Mouse (Mus musculus) lung, adult 2 months (tissue): Measurements from ENCODE around the gene Foxo1. TPM values are rescaled to one million over a fixed set of nuclear protein-coding genes. Genes with fewer than 3 reads are reported as not detected.

ENCODE experiments used
- DNase-seq: peaks from one replicate; pipeline ENCODE4 v3.0.0; 2022
- H3K4me1 ChIP-seq: fragments of 200-500 bp; 2 replicates; pipeline ENCODE4 v1.6.1; 2011; ENCODE audit warnings: low read length; ENCODE audit not compliant: control insufficient read depth, insufficient read depth
- H3K4me3 ChIP-seq: fragments of 200-500 bp; replicated peaks from 2 replicates; pipeline ENCODE3; 2011; ENCODE audit warnings: low read depth, mild to moderate bottlenecking, control low read depth, low read length; ENCODE audit errors: extremely low read depth
- CTCF ChIP-seq: fragments of 200-500 bp; IDR thresholded peaks from 2 replicates; pipeline ENCODE4 v1.5.1; 2011; ENCODE audit warnings: mild to moderate bottlenecking, low read length, control low read depth; ENCODE audit not compliant: insufficient read depth
- POLR2A ChIP-seq: fragments of 200-500 bp; IDR thresholded peaks from 2 replicates; pipeline ENCODE4 v1.6.1; 2011; ENCODE audit warnings: low read depth, mild to moderate bottlenecking, control low read depth, low read length, borderline replicate concordance; ENCODE audit errors: extremely low read depth
- WGBS: fragments of 180-500 bp; shearing (Covaris S2); methylation state at CpG from one replicate; pipeline ENCODE4 v1.1.7; 2018; 5-methylcytosine and 5-hydroxymethylcytosine counted together
- polyA plus RNA-seq: library from polyadenylated mRNA; depleted of rRNA; stranded (reverse); fragments of >200 nt; gene quantifications from 2 replicates; pipeline ENCODE4 v1.2.3, GENCODE M21; 2012

Gene Foxo1
- polyA plus RNA-seq, 1 experiment: 16.9 TPM

DNA sequence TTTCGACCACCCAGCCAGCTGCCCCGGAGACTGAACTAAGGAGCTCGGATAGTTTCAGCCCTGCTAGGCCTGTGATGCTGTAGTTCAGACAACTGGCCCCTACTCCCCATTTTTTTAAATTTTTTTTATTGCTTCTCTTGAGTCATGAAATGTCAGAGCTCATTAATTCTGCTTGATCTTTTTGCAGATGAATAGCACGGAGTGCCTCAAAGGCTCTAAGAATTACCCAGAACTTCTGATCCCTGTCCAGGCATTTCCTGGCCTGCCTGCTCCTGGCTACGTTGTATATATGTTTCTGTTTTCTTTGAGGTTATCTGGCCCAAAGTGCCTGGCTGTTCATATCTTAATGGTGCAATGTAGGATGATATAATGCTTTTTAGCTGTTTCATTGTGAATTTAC, 108.8 kb downstream of the Foxo1 start:
- H3K4me1 ChIP-seq: no peaks in the 10 kb centered on the region
- WGBS: 61% methylated on average over 5 of the region's 5 CpGs
- no peak for DNase-seq
- H3K4me3 ChIP-seq: no peak overlapping the region
- TF ChIP-seq POLR2A (no peak), CTCF (no peak)

DNA sequence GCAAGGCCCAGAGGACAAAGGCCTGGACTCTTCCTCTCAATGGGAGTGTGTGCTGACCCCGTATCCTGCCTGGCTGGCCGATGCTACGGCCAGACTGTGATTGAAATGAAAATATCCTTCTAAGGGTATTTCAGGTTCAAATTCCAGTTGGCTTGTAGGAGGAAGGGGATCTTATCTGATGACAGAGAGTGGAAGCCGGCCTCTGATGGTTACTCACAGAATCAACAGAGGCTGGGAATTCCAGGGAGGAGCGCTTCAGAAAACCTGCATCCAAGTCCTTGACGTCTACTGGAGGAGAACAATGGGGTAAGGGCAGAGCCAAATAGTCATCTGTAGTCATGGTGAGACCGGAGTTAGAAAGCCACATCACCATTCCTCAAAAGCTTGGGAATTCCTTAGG, 115.2 kb downstream of the Foxo1 start:
- Histone ChIP-seq H3K4me1 (no peaks in the 10 kb centered on the region), H3K4me3 (no peak overlapping the region)
- no peak for TF ChIP-seq POLR2A
- TF ChIP-seq CTCF: no peak
- no peak for DNase-seq
- WGBS: 52% methylated on average over 7 of the region's 7 CpGs

DNA sequence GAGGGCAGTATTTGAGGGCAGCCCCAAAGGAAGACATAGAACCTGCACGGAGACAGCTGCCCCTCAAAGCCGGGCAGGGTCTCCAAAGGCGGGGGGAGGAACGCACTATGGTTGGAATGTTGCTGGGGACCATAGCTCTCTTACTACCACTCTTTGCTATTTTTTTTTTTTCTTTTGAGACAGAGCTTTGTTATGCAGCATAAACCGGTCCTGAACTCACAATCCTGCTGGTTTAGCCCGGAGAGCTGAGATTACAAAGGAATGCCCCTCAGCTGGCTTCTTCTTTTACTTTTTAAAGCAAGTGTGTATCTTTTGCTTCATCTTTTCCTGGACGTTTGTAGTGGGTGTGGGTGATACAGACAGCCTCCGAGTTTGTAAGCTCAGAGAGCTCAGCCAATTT, 118.2 kb downstream of the Foxo1 start:
- DNase-seq: no peak
- Histone ChIP-seq H3K4me3 (no peak overlapping the region), H3K4me1 (no peaks in the 10 kb centered on the region; the same call in 1 of the 2 replicates)
- WGBS: 54% methylated on average over 8 of the region's 8 CpGs
- no peak for TF ChIP-seq POLR2A
- no peak for TF ChIP-seq CTCF

DNA sequence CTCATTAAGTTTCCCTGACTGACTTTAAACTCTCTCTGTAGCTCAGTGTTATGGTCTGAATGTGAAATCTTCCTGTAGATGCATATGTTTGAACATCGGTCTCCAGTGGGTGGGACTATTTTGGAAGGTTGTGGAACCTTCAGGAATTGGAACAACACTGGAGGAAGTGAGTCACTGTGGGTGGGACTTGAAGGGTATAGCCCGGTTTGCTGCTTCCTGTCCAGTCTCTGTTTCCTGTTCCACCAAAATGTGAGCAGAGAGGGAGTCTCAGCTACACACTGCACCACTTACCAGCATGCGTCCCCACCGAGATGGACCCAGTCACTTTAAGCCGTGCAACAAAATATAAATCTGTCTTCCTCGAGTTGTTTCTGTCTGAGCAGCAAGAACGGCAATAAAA, 122.2 kb downstream of the Foxo1 start:
- WGBS: 63% methylated on average over 7 of the region's 7 CpGs
- Histone ChIP-seq H3K4me1 (peaks cover 5% of the 10 kb centered on the region; the same call in 1 of the 2 replicates), H3K4me3 (no peak overlapping the region)
- TF ChIP-seq POLR2A (no peak), CTCF (no peak)
- no peak for DNase-seq

DNA sequence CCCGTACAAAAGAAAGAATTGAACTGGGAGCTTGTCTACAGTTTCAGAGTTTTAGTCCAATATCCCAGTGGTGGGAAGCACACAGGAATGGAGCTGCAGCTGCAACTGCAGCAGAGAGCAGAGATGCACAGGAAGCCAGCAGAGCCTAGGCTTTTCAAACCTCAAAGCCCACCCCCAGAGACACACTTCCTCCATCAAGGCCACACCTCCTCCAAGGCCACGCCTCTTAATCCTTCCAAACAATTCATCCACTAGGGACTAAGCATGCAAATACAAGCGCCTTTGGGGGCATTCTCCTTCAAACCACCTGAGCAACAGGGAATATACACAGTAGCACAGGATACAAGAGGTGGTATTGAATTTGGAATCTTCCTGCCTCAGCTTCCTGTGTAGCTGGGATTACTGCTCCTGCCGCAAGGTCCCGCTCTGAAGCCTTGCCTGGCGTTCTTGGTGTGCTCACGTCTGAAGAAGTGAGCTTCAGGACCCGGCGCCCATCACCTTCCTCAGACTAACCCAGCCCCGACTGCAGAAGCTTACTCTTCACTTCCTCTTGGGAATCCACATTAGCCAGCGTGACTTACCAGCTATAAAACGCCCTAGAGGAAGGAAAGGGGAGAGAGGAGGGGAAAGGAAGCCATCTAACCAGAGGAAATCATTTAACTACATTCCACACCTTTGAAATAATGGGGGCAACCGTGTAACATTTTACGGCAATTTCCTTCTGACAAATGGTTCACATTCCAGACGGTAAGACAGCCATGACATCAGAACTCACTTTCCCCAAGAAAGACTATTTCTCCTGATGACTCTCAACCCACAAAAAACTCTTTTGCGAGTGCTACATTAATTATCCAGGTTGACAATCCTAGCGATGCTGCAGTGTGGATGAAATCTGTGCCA, 122.9 kb downstream of the Foxo1 start:
- 66% methylated on average over 17 of the region's 17 CpGs for WGBS
- no peak for TF ChIP-seq POLR2A
- no peak for TF ChIP-seq CTCF
- Histone ChIP-seq H3K4me1 (peaks cover 5% of the 10 kb centered on the region; the same call in 1 of the 2 replicates), H3K4me3 (no peak overlapping the region)
- DNase-seq: no peak

DNA sequence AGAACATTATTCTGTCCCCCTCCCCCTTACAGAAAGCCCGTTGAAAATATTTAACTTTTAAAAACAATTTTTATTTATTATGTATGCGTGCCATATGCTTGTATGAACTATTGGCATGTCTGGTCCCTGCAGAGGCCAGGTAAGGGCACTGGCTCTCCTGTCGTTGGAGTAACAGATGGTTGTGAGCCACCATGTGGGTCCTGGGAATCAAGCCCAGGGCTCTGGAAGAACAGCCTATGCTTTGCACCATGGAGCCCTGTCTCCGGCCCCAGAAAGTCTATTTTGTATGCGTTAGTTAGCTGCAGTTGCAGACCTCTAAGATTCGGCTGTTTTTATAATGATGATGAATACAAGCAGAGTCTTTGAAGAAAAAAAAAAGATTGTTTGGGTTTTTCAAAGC, 123.8 kb downstream of the Foxo1 start:
- no peak for TF ChIP-seq POLR2A
- no peak for TF ChIP-seq CTCF
- no peak for DNase-seq
- 81% methylated on average over 6 of the region's 6 CpGs for WGBS
- Histone ChIP-seq H3K4me3 (no peak overlapping the region), H3K4me1 (peaks cover 5% of the 10 kb centered on the region; the same call in 1 of the 2 replicates)

DNA sequence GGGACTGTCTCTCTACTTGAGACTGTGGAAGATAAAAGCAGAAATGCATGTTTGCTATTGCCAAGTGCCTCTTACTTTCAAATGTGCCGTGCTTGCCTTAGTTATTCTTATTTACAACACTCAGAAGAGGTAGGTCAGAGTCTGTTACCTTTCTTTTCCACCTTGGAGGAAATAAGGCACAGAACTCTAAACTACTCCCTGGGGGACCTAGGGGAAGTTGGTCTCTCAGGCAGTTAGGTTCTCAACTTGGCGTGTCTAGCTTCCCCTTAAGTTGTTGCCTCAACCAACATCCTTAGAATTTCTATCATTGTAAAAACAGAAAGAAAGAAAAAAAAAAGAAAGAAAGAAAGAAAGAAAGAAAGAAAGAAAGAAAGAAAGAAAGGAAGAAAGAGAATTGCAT, 124.4 kb downstream of the Foxo1 start:
- no peak overlapping the region for H3K4me3 ChIP-seq
- no peak for TF ChIP-seq POLR2A
- TF ChIP-seq CTCF: no peak
- DNase-seq: no peak
- H3K4me1 ChIP-seq: peaks cover 5% of the 10 kb centered on the region; the same call in 1 of the 2 replicates
- 64% methylated on average over 2 of the region's 2 CpGs for WGBS

DNA sequence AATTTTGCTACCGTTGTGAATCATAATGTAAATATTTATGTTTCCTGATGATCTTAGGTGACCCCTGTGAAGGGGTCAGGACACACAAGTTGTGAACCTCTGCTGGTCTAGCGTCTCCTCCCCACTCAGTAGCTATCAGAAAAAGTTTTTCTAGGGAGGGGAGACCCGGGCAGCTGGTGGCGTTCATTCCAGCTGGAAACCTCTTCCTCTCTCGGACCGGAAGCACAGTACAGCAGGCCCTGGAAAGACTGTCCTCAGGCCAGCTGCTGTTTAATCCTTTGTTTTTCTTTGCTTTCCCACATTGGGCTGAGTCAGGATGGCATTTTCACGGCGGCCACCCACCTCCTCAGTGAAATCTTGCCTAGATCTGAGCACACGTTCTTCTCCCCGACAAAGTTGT, 125.0 kb downstream of the Foxo1 start:
- TF ChIP-seq POLR2A (no peak), CTCF (no peak)
- no peak for DNase-seq
- 35% methylated on average over 10 of the region's 10 CpGs for WGBS
- Histone ChIP-seq H3K4me1 (peaks cover 5% of the 10 kb centered on the region; the same call in 1 of the 2 replicates), H3K4me3 (no peak overlapping the region)

DNA sequence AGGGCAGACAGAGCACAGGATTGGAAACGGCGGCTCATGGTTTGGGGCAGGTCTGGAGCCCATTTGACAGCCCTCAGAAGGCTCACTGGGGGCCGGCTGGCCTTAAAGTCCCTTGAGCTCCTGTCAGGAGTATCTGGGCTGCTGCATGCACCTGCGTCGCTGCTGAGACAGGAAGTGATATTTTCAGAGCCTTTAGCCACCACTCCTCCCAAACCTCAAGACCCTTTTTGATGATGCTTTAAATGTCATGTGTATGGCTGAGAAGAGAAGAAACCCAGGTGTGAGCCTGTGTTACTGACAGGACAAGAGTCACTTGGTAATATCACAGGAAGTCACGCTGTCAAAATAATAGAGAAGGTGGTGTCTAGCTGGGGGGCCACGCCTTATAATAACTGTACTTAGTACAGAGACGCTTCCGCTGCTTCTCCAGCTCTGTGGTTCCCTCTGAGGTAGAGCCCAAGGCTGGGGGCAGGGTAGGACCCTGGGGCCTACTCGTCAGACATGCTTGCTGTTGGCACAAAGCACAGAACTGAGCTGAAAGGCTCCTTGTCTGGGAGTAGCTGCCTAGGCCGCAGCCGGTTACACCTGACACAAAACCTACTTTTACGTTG, 128.1 kb downstream of the Foxo1 start:
- TF ChIP-seq CTCF: no peak
- TF ChIP-seq POLR2A: no peak
- 82% methylated on average over 13 of the region's 13 CpGs for WGBS
- Histone ChIP-seq H3K4me3 (no peak overlapping the region), H3K4me1 (peaks cover 5% of the 10 kb centered on the region; the same call in 1 of the 2 replicates)
- no peak for DNase-seq

DNA sequence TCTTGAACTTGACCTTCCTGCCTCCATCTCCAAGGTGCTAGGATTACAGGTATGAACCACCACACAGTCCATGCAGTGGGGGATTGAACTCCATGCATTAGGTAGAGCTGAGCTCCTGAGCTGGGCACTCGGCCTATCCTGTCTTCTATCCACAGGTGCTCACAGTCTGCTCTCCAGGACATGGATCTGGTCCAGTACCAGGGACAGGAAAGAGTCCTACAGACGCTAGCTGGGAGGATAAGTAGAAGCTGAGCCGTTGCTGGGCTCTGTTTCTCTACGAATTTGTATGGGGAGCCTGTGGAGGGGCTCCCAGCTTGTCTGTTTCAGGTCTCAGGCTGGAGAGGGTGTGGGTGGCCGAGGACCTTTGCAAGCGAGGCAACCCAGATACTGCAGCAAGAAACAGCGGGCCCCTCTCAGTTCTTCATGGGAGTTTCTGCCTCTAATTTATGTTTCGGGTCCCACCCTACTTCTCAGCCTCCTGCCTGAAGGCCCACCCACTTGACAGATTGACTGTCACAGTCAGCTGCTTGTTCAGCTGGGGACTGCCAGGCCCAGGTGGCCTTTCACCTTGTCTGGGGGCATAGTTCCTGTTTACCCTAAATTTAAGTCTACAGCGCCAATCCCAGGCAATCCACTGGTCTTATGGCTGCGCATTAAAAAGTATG, 128.9 kb downstream of the Foxo1 start:
- Histone ChIP-seq H3K4me3 (no peak overlapping the region), H3K4me1 (peaks cover 10% of the 10 kb centered on the region)
- TF ChIP-seq CTCF (no peak), POLR2A (no peak)
- WGBS: 79% methylated on average over 10 of the region's 10 CpGs
- no peak for DNase-seq
